Mouse (Mus musculus): ENCODE results near the gene Nars2. TPM values are rescaled to one million over a fixed set of nuclear protein-coding genes. Genes with fewer than 3 reads are reported as not detected.

Nars2 gene
- polyA plus RNA-seq (2015; fragmentation: Nextera tagmentation; extraction: Ambion mirVana), result 13.4 and 20.4 TPM in 2 replicates

- peak within 1 kb of the TSS; percentile 86 for H3K4me2 ChIP-seq
- no peaks in the 10 kb centered on the region for H3K27me3 ChIP-seq
- no peaks in the 10 kb centered on the region for H3K9me3 ChIP-seq (replicated peaks)
- WGBS, result under 1% methylated on average over 62 of the region's 62 CpGs
- peak within 1 kb of the TSS; percentile 84 for H3K9ac ChIP-seq
- no peaks in the 10 kb centered on the region for H3K36me3 ChIP-seq
- peak within 1 kb of the TSS; percentile 92 for H3K27ac ChIP-seq
- peak; percentile 100 for ATAC-seq (replicated peaks; ENCODE audit: insufficient number of reproducible peaks, insufficient read depth, low FRiP score, low read depth)
- peak within 1 kb of the TSS; percentile 89 for H3K4me3 ChIP-seq
- H3K4me1 ChIP-seq (replicated peaks), result peaks cover 10% of the 10 kb centered on the region
Measured at GRCm38 (mm10) chr7:96951281-96952051, at the start of gene Nars2. Gene Nars2, plus strand, starts transcription at chr7:96951505.

DNA sequence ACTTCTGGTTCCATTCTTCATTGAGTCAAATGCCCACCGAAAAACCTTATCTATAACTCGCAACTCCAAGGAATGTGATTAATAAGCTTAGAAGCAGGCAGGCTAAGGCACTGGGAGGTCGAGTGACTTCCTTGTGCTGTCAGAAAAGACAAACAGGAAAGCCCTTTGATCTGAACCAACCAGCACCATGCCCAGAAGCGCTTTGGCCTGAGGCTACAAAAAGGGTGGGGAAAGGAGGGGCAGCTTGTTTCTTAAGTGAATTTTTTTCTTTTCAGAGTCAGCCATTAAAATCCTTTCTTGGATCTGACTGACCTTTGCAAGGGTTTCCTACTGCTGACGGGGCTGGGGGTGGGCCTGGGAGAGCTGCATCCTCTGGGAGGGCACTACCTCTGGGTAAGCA lies 49.1 kb upstream of the Nars2 start:
- Histone ChIP-seq H3K36me3 (no peaks in the 10 kb centered on the region), H3K4me2 (no peak overlapping the region), H3K27ac (no peak overlapping the region), H3K27me3 (no peaks in the 10 kb centered on the region), H3K4me1 (replicated peaks) (peaks cover 15% of the 10 kb centered on the region), H3K9me3 (replicated peaks) (no peaks in the 10 kb centered on the region), H3K4me3 (no peak overlapping the region), H3K9ac (no peak overlapping the region)
- no peak for ATAC-seq (replicated peaks; ENCODE audit: insufficient number of reproducible peaks, insufficient read depth, low FRiP score, low read depth)
- WGBS, result 59% methylated on average over 5 of the region's 5 CpGs

- no peak overlapping the region for H3K4me2 ChIP-seq
Measured at GRCm38 (mm10) chr7:96903088-96903985, 48.0 kb upstream of the Nars2 start.

GRCm38 (mm10) chr7:96904442-96904841 lies 46.9 kb upstream of the Nars2 start:
- no peak for ATAC-seq (replicated peaks; ENCODE audit: insufficient number of reproducible peaks, insufficient read depth, low FRiP score, low read depth)
- Histone ChIP-seq H3K4me3 (no peak overlapping the region), H3K27me3 (peaks cover 6% of the 10 kb centered on the region; the same call in 1 of the 2 replicates), H3K9ac (no peak overlapping the region), H3K9me3 (replicated peaks) (no peaks in the 10 kb centered on the region), H3K27ac (no peak overlapping the region), H3K4me1 (replicated peaks) (peaks cover 4% of the 10 kb centered on the region), H3K4me2 (no peak overlapping the region), H3K36me3 (no peaks in the 10 kb centered on the region)
- WGBS, result 75% methylated on average over 3 of the region's 3 CpGs

More at GRCm38 (mm10) chr7:96903088-96903985, 48.0 kb upstream of the Nars2 start:
- no peaks in the 10 kb centered on the region for H3K36me3 ChIP-seq
- no peak overlapping the region for H3K27ac ChIP-seq
- no peaks in the 10 kb centered on the region for H3K9me3 ChIP-seq (replicated peaks)
- peaks cover 15% of the 10 kb centered on the region for H3K4me1 ChIP-seq (replicated peaks)
- 81% methylated on average over 17 of the region's 17 CpGs for WGBS
- ATAC-seq (replicated peaks; ENCODE audit: insufficient number of reproducible peaks, insufficient read depth, low FRiP score, low read depth), result no peak
- no peak overlapping the region for H3K4me3 ChIP-seq
- no peak overlapping the region for H3K9ac ChIP-seq
- H3K27me3 ChIP-seq, result no peaks in the 10 kb centered on the region

GRCm38 (mm10) chr7:96904936-96905335 lies 46.4 kb upstream of the Nars2 start:
- Histone ChIP-seq H3K4me2 (no peak overlapping the region), H3K27me3 (peaks cover 6% of the 10 kb centered on the region; the same call in 1 of the 2 replicates), H3K9me3 (replicated peaks) (no peaks in the 10 kb centered on the region), H3K27ac (no peak overlapping the region), H3K9ac (no peak overlapping the region), H3K36me3 (no peaks in the 10 kb centered on the region), H3K4me1 (replicated peaks) (no peaks in the 10 kb centered on the region; the same call in 1 of the 2 replicates), H3K4me3 (no peak overlapping the region)
- ATAC-seq (replicated peaks; ENCODE audit: insufficient number of reproducible peaks, insufficient read depth, low FRiP score, low read depth), result no peak
- 82% methylated on average over 1 of the region's 1 CpGs for WGBS

DNA sequence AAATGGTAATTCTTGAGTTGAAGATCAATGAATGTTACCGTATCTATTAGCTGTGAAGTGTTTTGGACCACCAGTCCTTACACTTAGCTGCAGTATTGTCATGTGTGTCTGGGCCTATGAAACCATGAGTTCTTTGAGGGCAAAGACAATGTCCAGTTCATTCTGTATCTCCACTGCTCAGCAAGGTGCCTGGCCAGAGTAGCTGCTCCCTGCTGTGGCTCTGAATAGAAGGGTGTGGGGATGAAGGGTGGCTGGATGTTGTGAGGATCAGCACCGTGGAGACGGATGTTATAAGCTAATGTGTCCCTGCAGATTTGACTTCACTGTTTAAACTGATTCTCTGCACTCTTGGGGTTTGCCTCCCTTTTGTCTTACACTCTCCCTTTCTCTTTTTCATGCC lies 45.9 kb upstream of the Nars2 start:
- no peaks in the 10 kb centered on the region for H3K9me3 ChIP-seq (replicated peaks)
- no peak overlapping the region for H3K4me2 ChIP-seq
- no peak for ATAC-seq (replicated peaks; ENCODE audit: insufficient number of reproducible peaks, insufficient read depth, low FRiP score, low read depth)
- H3K27ac ChIP-seq, result no peak overlapping the region
- no peaks in the 10 kb centered on the region for H3K4me1 ChIP-seq (replicated peaks)
- peaks cover 6% of the 10 kb centered on the region; the same call in 1 of the 2 replicates for H3K27me3 ChIP-seq
- 89% methylated on average over 3 of the region's 3 CpGs for WGBS
- no peak overlapping the region for H3K4me3 ChIP-seq
- H3K36me3 ChIP-seq, result no peaks in the 10 kb centered on the region
- H3K9ac ChIP-seq, result no peak overlapping the region

DNA sequence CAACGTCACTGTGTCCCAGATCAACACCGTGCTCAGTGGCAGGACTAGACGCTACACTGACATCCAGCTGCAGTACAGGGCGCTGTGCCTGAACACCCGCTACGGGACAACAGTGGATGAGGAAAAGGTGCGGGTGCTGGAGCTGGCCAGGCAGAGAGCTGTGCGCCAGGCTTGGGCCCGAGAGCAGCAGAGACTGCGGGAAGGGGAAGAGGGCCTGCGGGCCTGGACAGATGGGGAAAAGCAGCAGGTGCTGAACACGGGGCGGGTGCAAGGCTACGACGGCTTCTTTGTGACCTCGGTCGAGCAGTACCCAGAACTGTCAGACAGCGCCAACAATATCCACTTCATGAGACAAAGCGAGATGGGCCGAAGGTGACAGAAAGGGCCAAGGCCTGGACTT lies 45.1 kb upstream of the Nars2 start:
- H3K36me3 ChIP-seq, result no peaks in the 10 kb centered on the region
- no peak overlapping the region for H3K27ac ChIP-seq
- no peak for ATAC-seq (replicated peaks; ENCODE audit: insufficient number of reproducible peaks, insufficient read depth, low FRiP score, low read depth)
- H3K9me3 ChIP-seq (replicated peaks), result no peaks in the 10 kb centered on the region
- no peak overlapping the region for H3K4me3 ChIP-seq
- H3K4me1 ChIP-seq (replicated peaks), result no peaks in the 10 kb centered on the region
- peaks cover 9% of the 10 kb centered on the region for H3K27me3 ChIP-seq
- WGBS, result 88% methylated on average over 20 of the region's 20 CpGs
- no peak overlapping the region for H3K9ac ChIP-seq
- H3K4me2 ChIP-seq, result no peak overlapping the region

GRCm38 (mm10) chr7:96907971-96908680 lies 43.2 kb upstream of the Nars2 start:
- no peak for ATAC-seq (replicated peaks; ENCODE audit: insufficient number of reproducible peaks, insufficient read depth, low FRiP score, low read depth)
- Histone ChIP-seq H3K27ac (no peak overlapping the region), H3K9me3 (replicated peaks) (no peaks in the 10 kb centered on the region), H3K27me3 (peaks cover 15% of the 10 kb centered on the region), H3K4me1 (replicated peaks) (no peaks in the 10 kb centered on the region), H3K36me3 (no peaks in the 10 kb centered on the region), H3K4me2 (no peak overlapping the region), H3K9ac (no peak overlapping the region), H3K4me3 (no peak overlapping the region)
- 70% methylated on average over 16 of the region's 16 CpGs for WGBS

GRCm38 (mm10) chr7:96909856-96910255 lies 41.4 kb upstream of the Nars2 start:
- WGBS, result 78% methylated on average over 5 of the region's 5 CpGs

GRCm38 (mm10) chr7:96910310-96910960 lies 40.9 kb upstream of the Nars2 start:
- Histone ChIP-seq H3K4me2 (no peak overlapping the region), H3K36me3 (no peaks in the 10 kb centered on the region), H3K27me3 (peaks cover 37% of the 10 kb centered on the region), H3K9me3 (replicated peaks) (no peaks in the 10 kb centered on the region), H3K4me1 (replicated peaks) (no peaks in the 10 kb centered on the region), H3K27ac (no peak overlapping the region), H3K4me3 (no peak overlapping the region), H3K9ac (no peak overlapping the region)
- 71% methylated on average over 12 of the region's 12 CpGs for WGBS
- no peak for ATAC-seq (replicated peaks; ENCODE audit: insufficient number of reproducible peaks, insufficient read depth, low FRiP score, low read depth)

More at GRCm38 (mm10) chr7:96909856-96910255, 41.4 kb upstream of the Nars2 start:
- Histone ChIP-seq H3K4me2 (no peak overlapping the region), H3K4me1 (replicated peaks) (no peaks in the 10 kb centered on the region), H3K4me3 (no peak overlapping the region), H3K9ac (no peak overlapping the region), H3K9me3 (replicated peaks) (no peaks in the 10 kb centered on the region), H3K36me3 (no peaks in the 10 kb centered on the region), H3K27ac (no peak overlapping the region), H3K27me3 (peaks cover 31% of the 10 kb centered on the region)
- ATAC-seq (replicated peaks; ENCODE audit: insufficient number of reproducible peaks, insufficient read depth, low FRiP score, low read depth), result no peak

All from heart, embryonic 15.5 days (tissue).